Mouse (Mus musculus) heart, adult 8-10 months (tissue): ENCODE data around the gene Lep. TPM values are rescaled to one million over a fixed set of nuclear protein-coding genes. Genes with fewer than 3 reads are reported as not detected.

Source experiments
- DNase-seq: peaks from one replicate; pipeline ENCODE4 v3.0.0; 2022; ENCODE audit warnings: low spot score
- microRNA-seq: library from miRNA; unstranded; fragments of <30 nt; microRNA quantifications from one replicate; pipeline ENCODE4 v1.2.0, GENCODE M21; 2022
- total RNA-seq, 4 experiments: library from RNA; stranded (reverse); gene quantifications; 2 replicates each; pipeline ENCODE4 v1.2.4; 2022

The Lep gene
- total RNA-seq, 4 experiments from 2014 or later: 0.22 to 1.8 (median 1.4) TPM; not detected in 1

DNA sequence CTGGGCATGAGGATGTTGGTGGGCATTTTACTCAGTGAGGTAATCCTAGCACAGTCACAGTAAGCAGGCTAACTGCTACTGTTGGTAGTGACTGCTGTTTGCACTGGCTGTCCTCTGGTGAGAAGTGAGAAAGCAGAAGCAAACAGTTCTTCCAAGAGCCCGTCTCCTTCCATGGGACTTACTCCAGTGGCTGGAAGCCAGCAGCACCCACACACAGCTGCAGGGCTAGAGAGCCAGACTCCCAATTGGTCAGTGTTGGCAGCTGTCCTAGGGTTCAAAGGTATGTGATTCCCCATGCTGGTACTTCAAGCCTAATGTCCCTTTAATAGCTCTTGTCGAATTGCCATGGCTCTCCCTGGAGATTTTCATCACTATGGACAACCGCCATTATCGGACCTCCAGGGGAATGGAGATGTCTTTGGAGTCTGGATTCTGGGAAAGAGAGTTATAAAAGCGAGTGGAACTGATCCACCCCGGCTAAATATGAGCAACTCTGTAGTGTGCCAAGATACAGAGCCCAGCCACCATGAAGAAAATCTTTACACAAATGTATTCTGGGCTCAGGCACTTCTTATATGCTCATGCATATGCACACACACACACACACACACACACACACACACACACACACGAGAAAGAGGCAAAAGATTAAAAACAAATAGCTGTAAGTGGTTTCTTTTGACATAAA lies 57.5 kb downstream of the Lep start:
- peak; percentile 83 for DNase-seq

DNA sequence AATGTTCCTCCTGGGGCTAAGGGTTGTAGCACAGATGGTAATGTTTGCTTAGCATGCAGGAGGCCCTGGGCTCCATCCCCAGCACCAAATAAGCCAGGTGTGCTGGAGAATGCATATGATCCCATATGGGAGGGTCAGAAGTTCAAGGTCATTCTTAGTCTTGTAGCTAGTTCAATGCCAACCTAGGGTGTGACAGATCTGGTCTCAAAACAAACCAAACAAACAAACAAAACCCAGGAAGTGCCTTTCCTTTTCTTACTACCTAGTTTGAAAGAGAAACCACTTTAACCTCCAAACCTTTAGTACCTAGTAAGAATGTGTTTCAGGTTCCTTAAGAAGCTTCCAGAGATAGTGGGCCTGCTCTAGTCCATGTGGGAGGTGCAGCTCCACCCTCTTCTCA lies 58.2 kb downstream of the Lep start:
- no peak for DNase-seq

DNA sequence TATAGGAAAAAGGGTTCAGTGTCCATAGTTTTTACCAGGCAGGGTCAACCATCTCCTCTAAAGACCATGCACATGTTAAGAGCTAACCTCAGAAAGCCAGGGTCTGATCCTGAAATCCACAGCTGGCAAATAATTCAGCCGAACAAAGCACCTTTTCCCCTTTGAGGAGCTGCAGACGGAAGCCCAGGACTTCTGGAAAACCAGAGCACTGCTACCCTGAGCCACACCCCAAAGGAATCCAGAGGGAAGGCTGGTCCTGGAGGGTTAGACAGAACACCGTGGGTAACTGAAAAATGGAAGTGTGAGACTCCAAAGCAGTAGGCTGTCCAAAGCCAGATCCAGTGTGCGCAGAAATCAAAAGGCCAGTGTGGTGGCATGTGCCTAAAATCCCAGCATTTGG lies 58.9 kb downstream of the Lep start:
- no peak for DNase-seq

GRCm38 (mm10) chr6:29119990-29120389 lies 60.0 kb downstream of the Lep start:
- no peak for DNase-seq

Small RNAs within 50 kb of the gene (microRNA-seq; reads per million reads assigned to microRNA genes)
- gene Mir129-1: not detected

Other genes starting within 250 kb of the Lep start
- gene Lrrc4, start 228.5 kb upstream of the Lep start, total RNA-seq: under 1 TPM; 0.62 to 0.98 (median 0.76) TPM
- gene Rbm28, start 104.8 kb downstream of the Lep start, total RNA-seq: 10 to 100 TPM; 15.1 to 19.7 (median 18.9) TPM
- 1 to 10 TPM; 2.2 to 3.2 (median 2.9) TPM for gene Prrt4, start 119.4 kb downstream of the Lep start, total RNA-seq
- gene Impdh1, start 156.1 kb downstream of the Lep start, total RNA-seq: 10 to 100 TPM; 16.5 to 24.0 (median 20.5) TPM
- 1 to 10 TPM; 3.7 to 6.7 (median 6.1) TPM for gene Hilpda, start 212.3 kb downstream of the Lep start, total RNA-seq
- gene Fam71f2, start 219.4 kb downstream of the Lep start, total RNA-seq: under 1 TPM in 1 of 4 experiments, not detected in 3; 0.59 TPM